Mouse (Mus musculus) intestine, embryonic 15.5 days (tissue): Measurements from ENCODE around the gene Fancg. TPM values are rescaled to one million over a fixed set of nuclear protein-coding genes. Genes with fewer than 3 reads are reported as not detected.
A peak's percentile ranks its signal among the peaks of the same experiment; 100 is the strongest.
"Not testable (repeated sequence)": the region's sequence is repeated elsewhere in the genome, so short reads cannot be mapped to it uniquely, and the experiment has no call there.

ENCODE experiments used
- ATAC-seq: fragments of 200-750 bp; cut with Nextera tagmentation; 2 replicates; pipeline ENCODE4 v1.8.0; 2017; ENCODE audit warnings: moderate TSS enrichment, moderate library complexity
- H3K27ac ChIP-seq: fragments of 300-500 bp; sonication (generic); 2 replicates; pipeline ENCODE4 v1.5.1; 2015; ENCODE audit warnings: mild to moderate bottlenecking, inconsistent platforms
- H3K27me3 ChIP-seq: fragments of 300-500 bp; sonication (generic); replicated peaks from 2 replicates; pipeline ENCODE4 v1.6.1; 2015; ENCODE audit warnings: inconsistent platforms
- H3K36me3 ChIP-seq: fragments of 300-500 bp; sonication (generic); 2 replicates; pipeline ENCODE4 v1.6.1; 2015; ENCODE audit warnings: inconsistent platforms
- H3K4me1 ChIP-seq: fragments of 300-500 bp; sonication (generic); replicated peaks from 2 replicates; pipeline ENCODE4 v1.6.1; 2015; ENCODE audit warnings: inconsistent platforms
- H3K4me2 ChIP-seq: fragments of 300-500 bp; sonication (generic); replicated peaks from 2 replicates; pipeline ENCODE4 v1.6.1; 2015; ENCODE audit warnings: mild to moderate bottlenecking, inconsistent platforms
- H3K4me3 ChIP-seq: fragments of 300-500 bp; sonication (generic); replicated peaks from 2 replicates; pipeline ENCODE4 v1.5.1; 2015; ENCODE audit warnings: inconsistent platforms
- H3K9ac ChIP-seq: fragments of 300-500 bp; sonication (generic); 2 replicates; pipeline ENCODE4 v1.6.1; 2015; ENCODE audit warnings: inconsistent platforms
- H3K9me3 ChIP-seq: fragments of 300-500 bp; sonication (generic); 2 replicates; pipeline ENCODE4 v1.6.1; 2016; ENCODE audit warnings: inconsistent platforms
- WGBS: fragments of 180-500 bp; shearing (Covaris S2); methylation state at CpG from one replicate; pipeline ENCODE4 v1.1.7; 2015; 5-methylcytosine and 5-hydroxymethylcytosine counted together
- polyA plus RNA-seq: library from polyadenylated mRNA; unstranded; fragments of >200 nt; fragmentation: Nextera tagmentation; extraction: Ambion mirVana; gene quantifications from 2 replicates; pipeline ENCODE4 v1.2.1, GENCODE M21; 2015

Fancg gene
- polyA plus RNA-seq, 1 experiment from 2014 or later, result 15.2 TPM

GRCm38 (mm10) chr4:43005765-43006164 is 4.5 kb downstream of the Fancg start:
- Histone ChIP-seq H3K36me3 (no peaks in the 10 kb centered on the region), H3K9me3 (no peaks in the 10 kb centered on the region), H3K4me1 (peaks cover 6% of the 10 kb centered on the region; the same call in 1 of the 2 replicates), H3K4me2 (no peak overlapping the region), H3K27me3 (no peaks in the 10 kb centered on the region), H3K27ac (no peak overlapping the region), H3K9ac (no peak overlapping the region), H3K4me3 (no peak overlapping the region)
- WGBS, result 66% methylated on average over 2 of the region's 2 CpGs
- no peak for ATAC-seq

DNA sequence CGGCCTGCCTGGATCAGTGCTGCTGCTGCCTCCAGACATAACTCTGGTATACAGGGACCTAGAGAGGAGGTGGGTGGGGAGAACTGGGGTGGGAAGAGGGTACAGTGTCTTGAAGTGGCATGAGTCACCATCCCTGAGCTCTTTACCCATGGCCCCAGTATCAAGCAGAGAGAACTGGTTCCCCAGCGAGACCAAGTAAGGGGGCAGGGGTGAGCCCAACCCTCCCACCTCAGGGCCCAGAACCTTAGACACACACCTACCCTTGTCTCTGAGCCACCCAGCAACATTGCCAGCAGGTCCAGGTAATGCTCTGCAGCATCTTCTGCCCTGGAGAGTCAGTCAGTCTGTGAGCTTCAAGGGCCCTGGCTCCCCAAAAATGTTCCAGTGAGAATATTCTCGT is 5.4 kb downstream of the Fancg start:
- H3K27me3 ChIP-seq, result no peaks in the 10 kb centered on the region
- peaks cover 6% of the 10 kb centered on the region; the same call in 1 of the 2 replicates for H3K4me1 ChIP-seq
- WGBS, result 93% methylated on average over 3 of the region's 3 CpGs
- no peak overlapping the region for H3K27ac ChIP-seq
- ATAC-seq, result no peak
- no peak overlapping the region for H3K9ac ChIP-seq
- H3K4me2 ChIP-seq, result no peak overlapping the region
- H3K4me3 ChIP-seq, result no peak overlapping the region
- H3K36me3 ChIP-seq, result no peaks in the 10 kb centered on the region
- H3K9me3 ChIP-seq, result no peaks in the 10 kb centered on the region

- no peak for ATAC-seq
- no peaks in the 10 kb centered on the region for H3K27me3 ChIP-seq
- no peaks in the 10 kb centered on the region for H3K36me3 ChIP-seq
- peaks cover 6% of the 10 kb centered on the region; the same call in 1 of the 2 replicates for H3K4me1 ChIP-seq
- no peak overlapping the region for H3K4me2 ChIP-seq
- 72% methylated on average over 12 of the region's 12 CpGs for WGBS
- no peaks in the 10 kb centered on the region for H3K9me3 ChIP-seq
- no peak overlapping the region for H3K4me3 ChIP-seq
- no peak overlapping the region for H3K27ac ChIP-seq
- H3K9ac ChIP-seq, result no peak overlapping the region
Observed at GRCm38 (mm10) chr4:43002756-43003439, 7.4 kb downstream of the Fancg start.

- no peak overlapping the region for H3K27ac ChIP-seq
- H3K9ac ChIP-seq, result no peak overlapping the region
- H3K4me3 ChIP-seq, result no peak overlapping the region
- H3K4me2 ChIP-seq, result no peak overlapping the region
- ATAC-seq, result no peak
- no peaks in the 10 kb centered on the region for H3K9me3 ChIP-seq
- no peaks in the 10 kb centered on the region for H3K27me3 ChIP-seq
- no peaks in the 10 kb centered on the region for H3K36me3 ChIP-seq
- peaks cover 10% of the 10 kb centered on the region for H3K4me1 ChIP-seq
- WGBS, result 87% methylated on average over 2 of the region's 2 CpGs
Observed at GRCm38 (mm10) chr4:43001272-43001671, 9.0 kb downstream of the Fancg start.

GRCm38 (mm10) chr4:43000141-43000986 is 9.9 kb downstream of the Fancg start, which contains the start of gene Vcp:
Vcp (minus strand) TSS chr4:43000507.
- peak within 1 kb of the TSS; percentile 97 for H3K9ac ChIP-seq
- peak; percentile 99 for ATAC-seq
- peak within 1 kb of the TSS; percentile 100 for H3K27ac ChIP-seq
- WGBS, result under 1% methylated on average over 54 of the region's 56 CpGs
- H3K4me2 ChIP-seq, result peak within 1 kb of the TSS; percentile 49
- not testable (repeated sequence) for H3K27me3 ChIP-seq, H3K9me3 ChIP-seq, H3K36me3 ChIP-seq
- H3K4me1 ChIP-seq, result peaks cover 10% of the 10 kb centered on the region
- peak within 1 kb of the TSS; percentile 93 for H3K4me3 ChIP-seq

- Histone ChIP-seq H3K27ac (peak overlapping the region; percentile 100), H3K4me3 (peak overlapping the region; percentile 93), H3K4me1 (peaks cover 10% of the 10 kb centered on the region), H3K9ac (peak overlapping the region; percentile 97), H3K9me3 (no peaks in the 10 kb centered on the region), H3K27me3 (no peaks in the 10 kb centered on the region), H3K36me3 (peaks cover 7% of the 10 kb centered on the region; the same call in 1 of the 2 replicates), H3K4me2 (peak overlapping the region; percentile 49)
- under 1% methylated on average over 47 of the region's 51 CpGs for WGBS
- peak; percentile 79 for ATAC-seq
Observed at GRCm38 (mm10) chr4:42999451-43000140, 10.7 kb downstream of the Fancg start.

DNA sequence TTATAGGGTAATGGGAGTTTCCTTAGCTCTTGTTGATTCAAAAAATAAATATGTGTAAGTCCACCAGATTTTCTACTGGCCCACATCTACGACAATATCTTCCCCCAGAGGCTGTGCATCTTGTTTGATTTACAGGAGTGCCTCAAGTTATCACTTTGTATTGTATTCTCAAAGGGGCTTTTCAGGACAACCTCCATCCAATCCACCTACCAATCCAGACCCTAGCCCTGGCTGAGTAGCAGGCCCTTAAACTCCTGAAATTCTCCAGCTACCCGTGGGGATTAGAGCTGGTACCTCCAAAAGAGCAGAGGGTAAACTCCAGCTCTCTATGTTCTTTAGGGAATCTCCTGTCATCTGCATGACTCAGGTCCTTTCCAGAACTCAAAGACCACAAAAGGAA is 12.3 kb downstream of the Fancg start:
- no peaks in the 10 kb centered on the region for H3K9me3 ChIP-seq
- H3K4me3 ChIP-seq, result peak overlapping the region; percentile 93
- H3K36me3 ChIP-seq, result peaks cover 16% of the 10 kb centered on the region
- WGBS, result 54% methylated on average over 2 of the region's 2 CpGs
- H3K9ac ChIP-seq, result no peak overlapping the region
- no peaks in the 10 kb centered on the region for H3K27me3 ChIP-seq
- ATAC-seq, result no peak
- H3K27ac ChIP-seq, result no peak overlapping the region
- H3K4me1 ChIP-seq, result peaks cover 10% of the 10 kb centered on the region
- H3K4me2 ChIP-seq, result peak overlapping the region; percentile 49

GRCm38 (mm10) chr4:42988296-42988695 is 22.0 kb downstream of the Fancg start:
- ATAC-seq, result no peak
- WGBS, result 91% methylated on average over 1 of the region's 1 CpGs
- Histone ChIP-seq H3K27me3 (no peaks in the 10 kb centered on the region), H3K9ac (no peak overlapping the region), H3K4me3 (no peak overlapping the region), H3K4me1 (no peaks in the 10 kb centered on the region), H3K36me3 (peaks cover 40% of the 10 kb centered on the region), H3K4me2 (no peak overlapping the region), H3K27ac (no peak overlapping the region), H3K9me3 (no peaks in the 10 kb centered on the region)

DNA sequence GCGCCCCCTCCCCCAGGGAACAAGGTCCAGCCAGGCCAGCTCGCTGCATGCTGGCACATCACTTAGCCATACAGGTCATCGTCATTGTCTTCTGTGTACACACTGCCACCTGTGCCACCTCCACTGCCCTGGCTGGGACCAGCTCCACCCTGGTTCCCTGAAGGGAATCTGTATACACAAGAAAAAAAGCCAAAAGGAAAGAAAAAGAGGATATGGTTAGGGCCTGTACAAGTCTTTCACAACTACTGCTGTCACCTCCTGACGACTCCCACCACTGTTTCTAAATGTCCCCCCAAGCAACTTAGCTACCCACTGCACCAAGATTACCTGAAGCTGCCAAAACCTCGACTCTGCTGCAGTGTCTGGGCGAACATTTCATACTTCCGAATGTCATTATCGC is 29.8 kb downstream of the Fancg start:
- not testable (repeated sequence) for H3K4me2 ChIP-seq, H3K4me1 ChIP-seq, H3K27me3 ChIP-seq, H3K9ac ChIP-seq, H3K9me3 ChIP-seq, H3K27ac ChIP-seq, H3K4me3 ChIP-seq
- ATAC-seq, result peak; percentile 49; the same call in 1 of the 2 replicates
- 91% methylated on average over 8 of the region's 8 CpGs for WGBS
- peaks cover 25% of the 10 kb centered on the region for H3K36me3 ChIP-seq

- Histone ChIP-seq H3K4me2 (no peak overlapping the region), H3K4me1 (no peaks in the 10 kb centered on the region), H3K27me3 (no peaks in the 10 kb centered on the region), H3K4me3 (no peak overlapping the region), H3K9ac (no peak overlapping the region), H3K27ac (no peak overlapping the region), H3K36me3 (peaks cover 8% of the 10 kb centered on the region), H3K9me3 (no peaks in the 10 kb centered on the region)
- 93% methylated on average over 4 of the region's 4 CpGs for WGBS
- ATAC-seq, result no peak
Observed at GRCm38 (mm10) chr4:42978062-42978461, 32.2 kb downstream of the Fancg start.

- Histone ChIP-seq H3K9me3 (no peaks in the 10 kb centered on the region), H3K4me2 (no peak overlapping the region), H3K27ac (no peak overlapping the region), H3K9ac (no peak overlapping the region), H3K4me3 (no peak overlapping the region), H3K36me3 (peaks cover 4% of the 10 kb centered on the region), H3K4me1 (no peaks in the 10 kb centered on the region), H3K27me3 (no peaks in the 10 kb centered on the region)
- ATAC-seq, result no peak
- WGBS, result 76% methylated on average over 5 of the region's 5 CpGs
Observed at GRCm38 (mm10) chr4:42973868-42974267, 36.4 kb downstream of the Fancg start.

DNA sequence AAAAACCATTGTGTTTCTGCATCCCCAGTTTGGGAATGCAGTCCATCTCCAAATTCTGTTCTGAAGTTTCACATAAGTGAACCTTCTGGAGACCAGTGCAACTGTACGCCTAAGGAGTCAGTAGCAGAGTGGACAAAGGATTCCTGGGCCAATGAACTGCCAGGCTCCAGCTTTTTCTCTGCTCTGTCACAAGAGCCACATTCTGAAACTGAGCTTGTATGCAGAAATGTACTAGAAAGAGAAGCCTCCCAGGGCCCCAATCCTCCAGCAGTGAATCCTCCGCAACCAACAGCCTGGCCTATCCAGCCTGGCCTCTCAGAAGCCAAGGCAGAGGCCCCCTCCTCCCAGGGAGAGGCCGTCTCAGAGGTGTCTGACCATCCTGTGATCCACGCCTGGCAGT is 37.4 kb downstream of the Fancg start:
- ATAC-seq, result no peak

More for the DNA sequence above, 37.4 kb downstream of the Fancg start:
- Histone ChIP-seq H3K4me3 (no peak overlapping the region), H3K9ac (no peak overlapping the region), H3K4me2 (no peak overlapping the region), H3K27ac (no peak overlapping the region), H3K4me1 (no peaks in the 10 kb centered on the region), H3K9me3 (no peaks in the 10 kb centered on the region), H3K36me3 (no peaks in the 10 kb centered on the region), H3K27me3 (no peaks in the 10 kb centered on the region)
- WGBS, result 60% methylated on average over 4 of the region's 4 CpGs
